Mouse (Mus musculus): ENCODE measurements at regions not wholly inside any gene's neighbourhood (a gene's known extent, or its start where the extent isn't known, plus 50 kb on each side); places are given as distances from the start of the nearest gene placed in this dataset.

- Histone ChIP-seq H3K27me3 (replicated peaks) (peaks cover 45% of the 10 kb centered on the region), H3K36me3 (replicated peaks in 1 of 2; ENCODE audit: control insufficient read depth in 1 of 2, insufficient read depth in 1 of 2, low read length in 1 of 2) (no peaks in the 10 kb centered on the region), H3K4me2 (ENCODE audit: insufficient read depth, low read depth, poor library complexity, severe bottlenecking) (no peak overlapping the region), H3K27ac (ENCODE audit: insufficient read depth, low read depth) (no peak overlapping the region), H3K79me2 (replicated peaks; ENCODE audit: control insufficient read depth, extremely low read depth, insufficient read depth, poor library complexity, severe bottlenecking) (no peaks in the 10 kb centered on the region), H3K4me1 (ENCODE audit: control insufficient read depth in 1 of 2, insufficient read depth in 2 of 2) (no peaks in the 10 kb centered on the region), H3K9me3 (replicated peaks; ENCODE audit: low read length) (no peaks in the 10 kb centered on the region), H3K4me3 (replicated peaks in 1 of 3; ENCODE audit: low read depth in 2 of 3, low read length in 2 of 3, poor library complexity in 1 of 3) (no peak overlapping the region), H3K9ac (ENCODE audit: insufficient read depth, low read depth) (no peak overlapping the region)
- no peak for DNase-seq (ENCODE audit: extremely low read depth)
- in situ Hi-C loops (cut with MboI; ENCODE audit: low pct_ligation_motif_present, low pct_unique_long_range_greater_than_20kb, low sequenced_read_pairs) (no loop called here), dilution Hi-C loops (cut with MboI; ENCODE audit: extremely low pct_ligation_motif_present, extremely low pct_unique_long_range_greater_than_20kb, low sequenced_read_pairs) (no loop called here)
- TF ChIP-seq JUND (conservative IDR thresholded peaks at IDR 0.05; ENCODE audit: low read depth, low read length): no peak
- TF ChIP-seq CHD2 (IDR thresholded peaks at IDR 0.05; ENCODE audit: low read length): no peak
- no peak for TF ChIP-seq E2F4 (IDR thresholded peaks at IDR 0.05; ENCODE audit: insufficient replicate concordance, low read depth, low read length)
- no peak for TF ChIP-seq ELF1 (IDR thresholded peaks at IDR 0.05; ENCODE audit: low read depth, low read length)
- no peak for TF ChIP-seq BHLHE40 (IDR thresholded peaks at IDR 0.05; ENCODE audit: low read depth, low read length)
- no peak for TF ChIP-seq MAFK (IDR thresholded peaks at IDR 0.05; ENCODE audit: insufficient replicate concordance, low read length)
- TF ChIP-seq NRF1 (IDR thresholded peaks at IDR 0.05; ENCODE audit: low read depth, low read length): no peak
- no peak for TF ChIP-seq MYC (IDR thresholded peaks at IDR 0.05; ENCODE audit: low read depth, low read length)
- no peak for TF ChIP-seq JUN (IDR thresholded peaks at IDR 0.05; ENCODE audit: insufficient read depth, low read depth, low read length)
- no peak for TF ChIP-seq ZKSCAN1 (IDR thresholded peaks at IDR 0.05; ENCODE audit: borderline replicate concordance, low read depth, low read length)
- no peak for TF ChIP-seq CTCF (conservative IDR thresholded peaks at IDR 0.05 in 1 of 2, IDR thresholded peaks at IDR 0.05 in 1 of 2; ENCODE audit: low read depth in 2 of 2, low read length in 2 of 2)
Measured at GRCm38 (mm10) chr16:8939136-8939535, 109.2 kb downstream of the 1810013L24Rik start.

GRCm38 (mm10) chr16:8944412-8945102 lies 114.7 kb downstream of the 1810013L24Rik start:
- Histone ChIP-seq H3K4me2 (ENCODE audit: insufficient read depth, low read depth, poor library complexity, severe bottlenecking) (no peak overlapping the region), H3K4me1 (ENCODE audit: control insufficient read depth in 1 of 2, insufficient read depth in 2 of 2) (no peaks in the 10 kb centered on the region), H3K79me2 (replicated peaks; ENCODE audit: control insufficient read depth, extremely low read depth, insufficient read depth, poor library complexity, severe bottlenecking) (no peaks in the 10 kb centered on the region), H3K9ac (ENCODE audit: insufficient read depth, low read depth) (no peak overlapping the region), H3K4me3 (replicated peaks in 1 of 3; ENCODE audit: low read depth in 2 of 3, low read length in 2 of 3, poor library complexity in 1 of 3) (no peak overlapping the region), H3K27me3 (replicated peaks) (peaks cover 13% of the 10 kb centered on the region), H3K9me3 (replicated peaks; ENCODE audit: low read length) (no peaks in the 10 kb centered on the region), H3K27ac (ENCODE audit: insufficient read depth, low read depth) (no peak overlapping the region), H3K36me3 (replicated peaks in 1 of 2; ENCODE audit: control insufficient read depth in 1 of 2, insufficient read depth in 1 of 2, low read length in 1 of 2) (no peaks in the 10 kb centered on the region)
- no peak for TF ChIP-seq TBP (conservative IDR thresholded peaks at IDR 0.05; ENCODE audit: low read depth, low read length)
- TF ChIP-seq MEF2A (IDR thresholded peaks at IDR 0.05; ENCODE audit: borderline replicate concordance, low read depth, low read length): no peak
- no peak for TF ChIP-seq JUN (IDR thresholded peaks at IDR 0.05; ENCODE audit: insufficient read depth, low read depth, low read length)
- dilution Hi-C loops (cut with MboI; ENCODE audit: extremely low pct_ligation_motif_present, extremely low pct_unique_long_range_greater_than_20kb, low sequenced_read_pairs) (no loop called here), in situ Hi-C loops (cut with MboI; ENCODE audit: low pct_ligation_motif_present, low pct_unique_long_range_greater_than_20kb, low sequenced_read_pairs) (no loop called here)
- no peak for DNase-seq (ENCODE audit: extremely low read depth)

GRCm38 (mm10) chr16:8947846-8948245 lies 117.9 kb downstream of the 1810013L24Rik start:
- Histone ChIP-seq H3K4me1 (ENCODE audit: control insufficient read depth in 1 of 2, insufficient read depth in 2 of 2) (no peaks in the 10 kb centered on the region), H3K27ac (ENCODE audit: insufficient read depth, low read depth) (no peak overlapping the region), H3K4me2 (ENCODE audit: insufficient read depth, low read depth, poor library complexity, severe bottlenecking) (no peak overlapping the region), H3K4me3 (replicated peaks in 1 of 3; ENCODE audit: low read depth in 2 of 3, low read length in 2 of 3, poor library complexity in 1 of 3) (no peak overlapping the region), H3K36me3 (replicated peaks in 1 of 2; ENCODE audit: control insufficient read depth in 1 of 2, insufficient read depth in 1 of 2, low read length in 1 of 2) (no peaks in the 10 kb centered on the region), H3K79me2 (replicated peaks; ENCODE audit: control insufficient read depth, extremely low read depth, insufficient read depth, poor library complexity, severe bottlenecking) (no peaks in the 10 kb centered on the region), H3K9me3 (replicated peaks; ENCODE audit: low read length) (peaks cover 6% of the 10 kb centered on the region), H3K27me3 (replicated peaks) (peaks cover 10% of the 10 kb centered on the region), H3K9ac (ENCODE audit: insufficient read depth, low read depth) (no peak overlapping the region)
- DNase-seq (ENCODE audit: extremely low read depth): no peak
- TF ChIP-seq POLR2AphosphoS2 (IDR thresholded peaks at IDR 0.05; ENCODE audit: low read depth, low read length): no peak
- no peak for TF ChIP-seq SIN3A (IDR thresholded peaks at IDR 0.05; ENCODE audit: low read length)
- dilution Hi-C loops (cut with MboI; ENCODE audit: extremely low pct_ligation_motif_present, extremely low pct_unique_long_range_greater_than_20kb, low sequenced_read_pairs): no loop called here
- in situ Hi-C loops (cut with MboI; ENCODE audit: low pct_ligation_motif_present, low pct_unique_long_range_greater_than_20kb, low sequenced_read_pairs): no loop called here

Data from CH12.LX (cell line).